Comparison of ENCODE assay signal across 15 mouse cellular contexts in genomic region chr15:3273191-3273590, GRCm38 (mm10). TPM values are rescaled to one million over a fixed set of nuclear protein-coding genes. Genes with fewer than 3 reads are reported as not detected.
A peak's percentile ranks its signal among the peaks of the same experiment; 100 is the strongest.
DNase-seq lines count a peak whose midpoint lies in the region; ATAC-seq and TF ChIP-seq lines count a peak whose summit lies in the region.
"Had no signal": no experiment of that assay in that cellular context is flagged by ENCODE, and none has a peak within 500 bp of the region (broad histone marks: within the 10 kb centered on the region; RNA-seq: fewer than 3 reads in every experiment).

No protein-coding gene starts in this region.

- H3K27ac ChIP-seq in hindbrain, embryonic 13.5 days = no peak overlapping the region
- H3K27ac ChIP-seq in hindbrain, embryonic 11.5 days (ENCODE audit: low read depth, low read length) = no peak overlapping the region
- H3K27ac ChIP-seq in midbrain, postnatal 0 days (ENCODE audit: low read depth, low read length) = no peak overlapping the region
- no peak overlapping the region for H3K27ac ChIP-seq in midbrain, embryonic 14.5 days (replicated peaks; ENCODE audit: low read depth, low read length)
- 0 out of 2 replicates have a peak overlapping the region, but pooled peaks have one; percentile 27 for H3K27ac ChIP-seq in intestine, embryonic 16.5 days (ENCODE audit: low read length)
- H3K27ac ChIP-seq in small intestine, adult 2 months (ENCODE audit: insufficient read depth, low read depth, low read length) = peak overlapping the region; percentile 17; the same call in 1 of the 2 replicates
- H3K27ac ChIP-seq: embryonic facial prominence, embryonic 12.5 days had no signal

- no peak overlapping the region for H3K9ac ChIP-seq in hindbrain, embryonic 13.5 days
- no peak overlapping the region for H3K9ac ChIP-seq in hindbrain, embryonic 11.5 days (ENCODE audit: low read depth, low read length)
- H3K9ac ChIP-seq in midbrain, postnatal 0 days (replicated peaks; ENCODE audit: low read length, poor library complexity, severe bottlenecking) = no peak overlapping the region
- H3K9ac ChIP-seq in midbrain, embryonic 14.5 days (replicated peaks; ENCODE audit: low read length) = no peak overlapping the region
- H3K9ac ChIP-seq in intestine, embryonic 16.5 days (ENCODE audit: low read depth, low read length) = peak overlapping the region; percentile 49
- H3K9ac ChIP-seq: embryonic facial prominence, embryonic 12.5 days had no signal

- 64% methylated on average over 1 of the region's 1 CpGs for WGBS in hindbrain, embryonic 13.5 days
- WGBS in hindbrain, embryonic 11.5 days = 92% methylated on average over 1 of the region's 1 CpGs
- WGBS in midbrain, postnatal 0 days = 73% methylated on average over 1 of the region's 1 CpGs
- WGBS in midbrain, embryonic 14.5 days = 87% methylated on average over 1 of the region's 1 CpGs
- WGBS in intestine, embryonic 16.5 days = 83% methylated on average over 1 of the region's 1 CpGs
- 61% methylated on average over 1 of the region's 1 CpGs for WGBS in small intestine, adult 2 months

- no peaks in the 10 kb centered on the region for H3K9me3 ChIP-seq in hindbrain, embryonic 13.5 days
- no peaks in the 10 kb centered on the region for H3K9me3 ChIP-seq in hindbrain, embryonic 11.5 days (ENCODE audit: control insufficient read depth, low read length)
- H3K9me3 ChIP-seq in midbrain, postnatal 0 days (ENCODE audit: low read length) = no peaks in the 10 kb centered on the region
- H3K9me3 ChIP-seq in midbrain, embryonic 14.5 days (ENCODE audit: control insufficient read depth, low read length) = no peaks in the 10 kb centered on the region
- no peaks in the 10 kb centered on the region for H3K9me3 ChIP-seq in intestine, embryonic 16.5 days (ENCODE audit: control insufficient read depth, low read length)
- H3K9me3 ChIP-seq: embryonic facial prominence, embryonic 12.5 days had no signal

- no peak for ATAC-seq in hindbrain, embryonic 13.5 days (ENCODE audit: low FRiP score)
- ATAC-seq in hindbrain, embryonic 11.5 days (ENCODE audit: low FRiP score) = no peak
- ATAC-seq in midbrain, postnatal 0 days (ENCODE audit: low FRiP score) = no peak
- no peak for ATAC-seq in midbrain, embryonic 14.5 days (ENCODE audit: low FRiP score, low TSS enrichment)
- no peak for ATAC-seq in intestine, embryonic 16.5 days
- ATAC-seq: forebrain, embryonic 14.5 days; midbrain, embryonic 16.5 days had no signal

- TF ChIP-seq CTCF in midbrain, postnatal 0 days (IDR thresholded peaks at IDR 0.05) = no peak
- no peak for TF ChIP-seq CTCF in small intestine, adult 2 months (IDR thresholded peaks at IDR 0.05; ENCODE audit: extremely low read depth, insufficient read length, insufficient replicate concordance, low read depth, low read length)

- H3K27me3 ChIP-seq in hindbrain, embryonic 13.5 days = no peaks in the 10 kb centered on the region
- H3K27me3 ChIP-seq in hindbrain, embryonic 11.5 days (ENCODE audit: control insufficient read depth, insufficient read depth, low read length) = no peaks in the 10 kb centered on the region
- no peaks in the 10 kb centered on the region for H3K27me3 ChIP-seq in midbrain, postnatal 0 days (ENCODE audit: insufficient read depth, low read length)
- H3K27me3 ChIP-seq in midbrain, embryonic 14.5 days (ENCODE audit: control insufficient read depth, insufficient read depth, low read length) = no peaks in the 10 kb centered on the region
- no peaks in the 10 kb centered on the region for H3K27me3 ChIP-seq in intestine, embryonic 16.5 days (replicated peaks; ENCODE audit: control insufficient read depth, insufficient read depth, low read length)
- H3K27me3 ChIP-seq in small intestine, adult 2 months (ENCODE audit: control insufficient read depth, insufficient read depth, low read length) = no peaks in the 10 kb centered on the region
- H3K27me3 ChIP-seq: CH12.LX; embryonic facial prominence, embryonic 12.5 days had no signal

- H3K4me3 ChIP-seq in hindbrain, embryonic 13.5 days = no peak overlapping the region
- H3K4me3 ChIP-seq in hindbrain, embryonic 11.5 days (ENCODE audit: low read depth, low read length) = no peak overlapping the region
- H3K4me3 ChIP-seq in midbrain, postnatal 0 days (ENCODE audit: low read depth, low read length) = no peak overlapping the region
- H3K4me3 ChIP-seq in midbrain, embryonic 14.5 days (replicated peaks; ENCODE audit: low read depth, low read length) = no peak overlapping the region
- peak overlapping the region; percentile 54 for H3K4me3 ChIP-seq in intestine, embryonic 16.5 days (ENCODE audit: low read length)
- H3K4me3 ChIP-seq in small intestine, adult 2 months (ENCODE audit: low read depth, low read length) = peak overlapping the region; percentile 44
- H3K4me3 ChIP-seq: embryonic facial prominence, embryonic 12.5 days had no signal

- peaks cover 16% of the 10 kb centered on the region for H3K4me1 ChIP-seq in hindbrain, embryonic 13.5 days (replicated peaks)
- H3K4me1 ChIP-seq in hindbrain, embryonic 11.5 days (replicated peaks; ENCODE audit: control insufficient read depth, insufficient read depth, low read length) = no peaks in the 10 kb centered on the region
- H3K4me1 ChIP-seq in midbrain, postnatal 0 days (ENCODE audit: insufficient read depth, low read length) = 0 out of 2 replicates have a peak, but pooled peaks cover 3% of the 10 kb centered on the region
- no peaks in the 10 kb centered on the region for H3K4me1 ChIP-seq in midbrain, embryonic 14.5 days (ENCODE audit: control insufficient read depth, insufficient read depth, low read length)
- peaks cover 12% of the 10 kb centered on the region for H3K4me1 ChIP-seq in intestine, embryonic 16.5 days (ENCODE audit: control insufficient read depth, insufficient read depth, low read length)
- peaks cover 10% of the 10 kb centered on the region; the same call in 1 of the 2 replicates for H3K4me1 ChIP-seq in small intestine, adult 2 months (ENCODE audit: control insufficient read depth, insufficient read depth, insufficient read length, low read length)

- TF ChIP-seq POLR2A in small intestine, adult 2 months (IDR thresholded peaks at IDR 0.05; ENCODE audit: low read depth, low read length) = no peak

- no peaks in the 10 kb centered on the region for H3K36me3 ChIP-seq in hindbrain, embryonic 13.5 days
- H3K36me3 ChIP-seq in hindbrain, embryonic 11.5 days (ENCODE audit: control insufficient read depth, insufficient read depth, low read length) = no peaks in the 10 kb centered on the region
- no peaks in the 10 kb centered on the region for H3K36me3 ChIP-seq in midbrain, postnatal 0 days (ENCODE audit: insufficient read depth, low read length)
- H3K36me3 ChIP-seq in midbrain, embryonic 14.5 days (ENCODE audit: control insufficient read depth, insufficient read depth, low read length) = no peaks in the 10 kb centered on the region
- H3K36me3 ChIP-seq in intestine, embryonic 16.5 days (ENCODE audit: control insufficient read depth, insufficient read depth, low read length) = peaks cover 7% of the 10 kb centered on the region
- H3K36me3 ChIP-seq in small intestine, adult 2 months (ENCODE audit: control insufficient read depth, insufficient read depth, low read length) = peaks cover 29% of the 10 kb centered on the region
- H3K36me3 ChIP-seq: embryonic facial prominence, embryonic 12.5 days had no signal

- no peak for DNase-seq in hindbrain, embryonic 11.5 days (ENCODE audit: low spot score)
- no peak for DNase-seq in midbrain, postnatal 0 days (ENCODE audit: low spot score)
- DNase-seq in midbrain, embryonic 14.5 days = no peak
- no peak for DNase-seq in right cerebral cortex, postnatal 4 days
- no peak for DNase-seq in ovary, postnatal 36 days (ENCODE audit: low spot score)
- DNase-seq: adrenal gland, postnatal 25 days; cerebellum, adult 2 months; kidney, postnatal 36 days had no signal

- H3K4me2 ChIP-seq in hindbrain, embryonic 13.5 days = 0 out of 2 replicates have a peak overlapping the region, but pooled peaks have one; percentile 1
- H3K4me2 ChIP-seq in hindbrain, embryonic 11.5 days (replicated peaks; ENCODE audit: low read depth, low read length) = no peak overlapping the region
- peak overlapping the region; percentile 16; the same call in 1 of the 2 replicates for H3K4me2 ChIP-seq in midbrain, postnatal 0 days (ENCODE audit: low read depth, low read length, poor library complexity, severe bottlenecking)
- H3K4me2 ChIP-seq in midbrain, embryonic 14.5 days (ENCODE audit: low read length) = no peak overlapping the region
- peak overlapping the region; percentile 56 for H3K4me2 ChIP-seq in intestine, embryonic 16.5 days (ENCODE audit: low read depth, low read length)
- H3K4me2 ChIP-seq: embryonic facial prominence, embryonic 12.5 days had no signal

RNA-seq across cellular contexts. Expression of gene Selenop, which starts 4.8 kb away (rescaled TPM):
- 120 and 137 TPM in 2 replicates for polyA plus RNA-seq in hindbrain, embryonic 13.5 days (2015; fragmentation: Nextera tagmentation; extraction: Ambion mirVana)
- polyA plus RNA-seq in hindbrain, embryonic 11.5 days (2014; fragmentation: Nextera tagmentation; extraction: Ambion mirVana) = 92.2 and 99.4 TPM in 2 replicates
- total RNA-seq in midbrain, postnatal 0 days (2014; rRNA removed) = 267 and 322 TPM in 2 replicates
- polyA plus RNA-seq in midbrain, postnatal 0 days (2015; fragmentation: Nextera tagmentation; extraction: Ambion mirVana) = 201 and 233 TPM in 2 replicates
- 47.6 and 131 TPM in 2 replicates for polyA plus RNA-seq in midbrain, embryonic 14.5 days (2014; fragmentation: Nextera tagmentation; extraction: Ambion mirVana)
- polyA plus RNA-seq in intestine, embryonic 16.5 days (2015; fragmentation: Nextera tagmentation; extraction: Ambion mirVana) = 512 and 640 TPM in 2 replicates
- 201 and 1,598 TPM in 2 replicates for polyA plus RNA-seq in small intestine, adult 2 months (2012; rRNA removed)

RNA-seq across cellular contexts. Expression of gene Ccdc152, which starts 30.1 kb away (rescaled TPM):
- polyA plus RNA-seq in hindbrain, embryonic 13.5 days (2015; fragmentation: Nextera tagmentation; extraction: Ambion mirVana) = 0.13 TPM in 1 of 2 replicates, not detected in the other
- 0.18 TPM in 1 of 2 replicates, not detected in the other for polyA plus RNA-seq in hindbrain, embryonic 11.5 days (2014; fragmentation: Nextera tagmentation; extraction: Ambion mirVana)
- not detected in 2 replicates for total RNA-seq in midbrain, postnatal 0 days (2014; rRNA removed)
- polyA plus RNA-seq in midbrain, postnatal 0 days (2015; fragmentation: Nextera tagmentation; extraction: Ambion mirVana) = 0.42 and 0.61 TPM in 2 replicates
- 0.17 TPM in 1 of 2 replicates, not detected in the other for polyA plus RNA-seq in midbrain, embryonic 14.5 days (2014; fragmentation: Nextera tagmentation; extraction: Ambion mirVana)
- 0.24 and 0.58 TPM in 2 replicates for polyA plus RNA-seq in intestine, embryonic 16.5 days (2015; fragmentation: Nextera tagmentation; extraction: Ambion mirVana)
- 0.09 and 2.5 TPM in 2 replicates for polyA plus RNA-seq in small intestine, adult 2 months (2012; rRNA removed)
- total RNA-seq: adrenal gland, postnatal 25 days had no signal
- polyA plus RNA-seq: embryonic facial prominence, embryonic 12.5 days; midbrain, embryonic 16.5 days had no signal

Comparison
In these comparisons a context has a peak if more than half of its experiments do, and no peak if none do; other contexts are left out.
1. H3K4me2 ChIP-seq: peak in hindbrain, embryonic 13.5 days (single experiment), midbrain, postnatal 0 days (single experiment) and intestine, embryonic 16.5 days (single experiment); none in hindbrain, embryonic 11.5 days (single experiment) and midbrain, embryonic 14.5 days (single experiment).
2. H3K27ac ChIP-seq: peak in intestine, embryonic 16.5 days (single experiment) and small intestine, adult 2 months (single experiment); none in hindbrain, embryonic 13.5 days (single experiment), hindbrain, embryonic 11.5 days (single experiment), midbrain, postnatal 0 days (single experiment) and midbrain, embryonic 14.5 days (single experiment).
3. H3K4me3 ChIP-seq: peak in intestine, embryonic 16.5 days (single experiment) and small intestine, adult 2 months (single experiment); none in hindbrain, embryonic 13.5 days (single experiment), hindbrain, embryonic 11.5 days (single experiment), midbrain, postnatal 0 days (single experiment) and midbrain, embryonic 14.5 days (single experiment).